Mouse (Mus musculus): ENCODE results near the gene Neurl3. TPM values are rescaled to one million over a fixed set of nuclear protein-coding genes. Genes with fewer than 3 reads are reported as not detected.

The Neurl3 gene
- polyA plus RNA-seq, 1 experiment from 2014 or later: 4.7 TPM

- Histone ChIP-seq H3K27ac (replicated peaks) (no peak overlapping the region), H3K4me3 (no peak overlapping the region), H3K9ac (no peak overlapping the region), H3K4me2 (no peak overlapping the region), H3K36me3 (no peaks in the 10 kb centered on the region), H3K9me3 (no peaks in the 10 kb centered on the region), H3K27me3 (replicated peaks) (no peaks in the 10 kb centered on the region), H3K4me1 (peaks cover 26% of the 10 kb centered on the region)
- 77% methylated on average over 6 of the region's 6 CpGs for WGBS
- no peak for ATAC-seq (ENCODE audit: extremely low read depth, insufficient number of reproducible peaks, low FRiP score, low TSS enrichment)
These were observed 34.3 kb downstream of the Neurl3 start for GRCm38 (mm10) chr1:36240176-36240575.

GRCm38 (mm10) chr1:36239396-36239795 lies 35.1 kb downstream of the Neurl3 start:
- Histone ChIP-seq H3K27me3 (replicated peaks) (no peaks in the 10 kb centered on the region), H3K9me3 (no peaks in the 10 kb centered on the region), H3K4me2 (no peak overlapping the region), H3K4me3 (no peak overlapping the region), H3K27ac (replicated peaks) (no peak overlapping the region), H3K36me3 (peaks cover 4% of the 10 kb centered on the region), H3K9ac (no peak overlapping the region), H3K4me1 (peaks cover 29% of the 10 kb centered on the region)
- 92% methylated on average over 10 of the region's 10 CpGs for WGBS
- no peak for ATAC-seq (ENCODE audit: extremely low read depth, insufficient number of reproducible peaks, low FRiP score, low TSS enrichment)

DNA sequence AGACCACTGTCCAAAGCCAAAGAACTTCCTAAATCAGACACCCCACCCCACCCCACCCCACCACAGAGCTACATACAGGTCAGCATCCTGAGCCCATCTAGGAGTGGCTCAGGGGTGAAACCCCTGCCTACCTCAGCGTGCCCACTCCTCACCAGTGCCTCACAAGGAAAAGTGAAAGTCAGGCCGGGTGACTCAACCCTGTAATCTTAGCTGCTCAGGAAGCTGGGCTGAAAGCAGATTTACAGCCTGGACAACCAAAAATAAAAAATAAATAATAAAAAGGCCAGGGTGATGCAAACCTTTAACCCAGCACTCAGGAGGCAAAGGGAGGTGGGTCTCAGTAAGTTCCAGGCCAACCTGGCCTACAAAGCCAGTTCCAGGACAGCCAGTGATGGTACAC lies 38.6 kb downstream of the Neurl3 start:
- H3K36me3 ChIP-seq: peaks cover 30% of the 10 kb centered on the region
- H3K4me2 ChIP-seq: no peak overlapping the region
- H3K9ac ChIP-seq: no peak overlapping the region
- WGBS: 81% methylated on average over 2 of the region's 2 CpGs
- no peak overlapping the region for H3K27ac ChIP-seq (replicated peaks)
- peaks cover 10% of the 10 kb centered on the region for H3K4me1 ChIP-seq
- ATAC-seq (ENCODE audit: extremely low read depth, insufficient number of reproducible peaks, low FRiP score, low TSS enrichment): no peak
- no peaks in the 10 kb centered on the region for H3K27me3 ChIP-seq (replicated peaks)
- no peak overlapping the region for H3K4me3 ChIP-seq
- no peaks in the 10 kb centered on the region for H3K9me3 ChIP-seq

DNA sequence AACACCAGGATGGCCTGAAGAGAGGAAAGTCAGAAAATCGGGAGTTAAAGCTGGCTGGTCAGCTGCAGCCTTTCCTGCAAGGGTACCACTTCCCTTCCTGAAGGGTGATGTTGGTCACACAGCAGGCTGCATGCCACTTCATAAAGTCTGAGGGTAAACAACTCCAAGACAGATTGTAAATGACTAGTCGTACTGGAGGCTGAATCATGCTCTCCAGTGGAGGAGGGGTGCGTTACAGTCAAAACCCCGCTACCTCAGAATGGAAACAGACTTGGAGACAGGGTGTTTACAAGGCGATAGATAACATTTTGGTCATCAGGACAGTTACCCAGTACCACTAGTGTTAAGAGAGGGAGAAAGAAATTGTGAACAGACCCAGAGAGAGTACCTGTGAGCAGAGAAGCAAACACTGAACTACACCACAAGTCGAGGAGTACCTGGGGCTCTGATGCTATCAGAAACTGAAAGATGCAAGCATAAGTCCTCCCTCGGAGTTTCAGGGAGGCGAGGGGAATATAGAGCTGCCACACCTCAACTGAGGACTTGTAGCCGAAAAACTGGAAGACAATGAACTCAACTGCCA lies 39.3 kb downstream of the Neurl3 start:
- H3K9me3 ChIP-seq: no peaks in the 10 kb centered on the region
- H3K4me1 ChIP-seq: peaks cover 10% of the 10 kb centered on the region
- no peak overlapping the region for H3K4me3 ChIP-seq
- H3K36me3 ChIP-seq: peaks cover 35% of the 10 kb centered on the region
- WGBS: 67% methylated on average over 9 of the region's 9 CpGs
- no peak for ATAC-seq (ENCODE audit: extremely low read depth, insufficient number of reproducible peaks, low FRiP score, low TSS enrichment)
- no peak overlapping the region for H3K9ac ChIP-seq
- H3K4me2 ChIP-seq: no peak overlapping the region
- H3K27ac ChIP-seq (replicated peaks): no peak overlapping the region
- no peaks in the 10 kb centered on the region for H3K27me3 ChIP-seq (replicated peaks)

DNA sequence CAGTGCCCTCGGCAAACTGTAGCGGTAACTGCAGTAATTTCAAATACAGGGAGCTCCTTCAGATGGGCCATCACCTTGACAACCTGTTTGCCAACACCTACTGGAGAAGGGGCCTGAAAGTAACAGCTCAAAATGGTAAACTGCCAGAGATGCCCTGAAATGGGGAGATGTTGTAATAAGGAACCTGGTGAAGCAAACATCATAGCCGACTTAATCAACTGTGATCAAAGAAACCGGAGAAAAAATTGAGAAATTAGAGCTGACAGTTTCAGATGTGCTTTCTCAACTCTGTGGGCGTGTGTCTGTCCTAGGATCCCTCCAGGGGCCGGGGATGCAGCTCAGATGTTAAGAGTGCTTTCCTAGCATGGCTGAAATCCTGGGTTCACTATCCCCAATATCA lies 41.3 kb downstream of the Neurl3 start:
- Histone ChIP-seq H3K4me3 (no peak overlapping the region), H3K27me3 (replicated peaks) (no peaks in the 10 kb centered on the region), H3K9me3 (no peaks in the 10 kb centered on the region), H3K9ac (no peak overlapping the region), H3K36me3 (peaks cover 48% of the 10 kb centered on the region), H3K27ac (replicated peaks) (no peak overlapping the region), H3K4me1 (peaks cover 10% of the 10 kb centered on the region), H3K4me2 (no peak overlapping the region)
- no peak for ATAC-seq (ENCODE audit: extremely low read depth, insufficient number of reproducible peaks, low FRiP score, low TSS enrichment)
- WGBS: 88% methylated on average over 6 of the region's 6 CpGs

GRCm38 (mm10) chr1:36230919-36231705 lies 43.4 kb downstream of the Neurl3 start:
- WGBS: 86% methylated on average over 7 of the region's 7 CpGs
- no peak for ATAC-seq (ENCODE audit: extremely low read depth, insufficient number of reproducible peaks, low FRiP score, low TSS enrichment)
- H3K9me3 ChIP-seq: no peaks in the 10 kb centered on the region

DNA sequence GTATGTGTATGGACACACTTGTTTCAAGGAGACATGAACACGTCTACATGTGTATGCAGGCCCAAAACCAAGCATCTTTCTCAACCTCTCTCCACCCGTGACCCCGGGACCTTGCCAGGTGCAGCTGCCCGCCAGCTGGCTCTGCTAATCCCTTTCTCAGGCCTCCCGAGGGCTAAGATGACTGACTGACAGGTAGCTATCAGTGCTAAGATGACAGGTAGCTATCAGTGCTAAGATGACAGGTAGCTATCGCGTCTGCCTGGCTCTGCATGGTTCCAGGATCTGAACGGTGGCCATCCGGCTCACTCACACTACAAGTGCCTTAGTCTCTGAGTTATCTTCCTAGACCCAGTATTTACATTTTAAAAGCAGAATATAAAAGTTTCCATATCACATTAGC lies 46.0 kb downstream of the Neurl3 start:
- 75% methylated on average over 9 of the region's 9 CpGs for WGBS
- no peak for ATAC-seq (ENCODE audit: extremely low read depth, insufficient number of reproducible peaks, low FRiP score, low TSS enrichment)

More at GRCm38 (mm10) chr1:36230919-36231705, 43.4 kb downstream of the Neurl3 start:
- Histone ChIP-seq H3K36me3 (peaks cover 65% of the 10 kb centered on the region), H3K27me3 (replicated peaks) (no peaks in the 10 kb centered on the region), H3K9ac (no peak overlapping the region), H3K27ac (replicated peaks) (no peak overlapping the region), H3K4me1 (peaks cover 8% of the 10 kb centered on the region), H3K4me3 (no peak overlapping the region), H3K4me2 (no peak overlapping the region)

GRCm38 (mm10) chr1:36224648-36225047 lies 49.8 kb downstream of the Neurl3 start:
- WGBS: 81% methylated on average over 3 of the region's 3 CpGs
- no peaks in the 10 kb centered on the region for H3K9me3 ChIP-seq
- H3K4me3 ChIP-seq: no peak overlapping the region
- ATAC-seq (ENCODE audit: extremely low read depth, insufficient number of reproducible peaks, low FRiP score, low TSS enrichment): no peak
- H3K9ac ChIP-seq: no peak overlapping the region
- H3K27ac ChIP-seq (replicated peaks): no peak overlapping the region
- peaks cover 72% of the 10 kb centered on the region for H3K36me3 ChIP-seq
- no peaks in the 10 kb centered on the region for H3K27me3 ChIP-seq (replicated peaks)
- no peaks in the 10 kb centered on the region for H3K4me1 ChIP-seq
- H3K4me2 ChIP-seq: no peak overlapping the region

More for the DNA sequence above, 46.0 kb downstream of the Neurl3 start:
- Histone ChIP-seq H3K27me3 (replicated peaks) (no peaks in the 10 kb centered on the region), H3K4me1 (no peaks in the 10 kb centered on the region), H3K36me3 (peaks cover 65% of the 10 kb centered on the region), H3K9ac (no peak overlapping the region), H3K27ac (replicated peaks) (no peak overlapping the region), H3K4me2 (no peak overlapping the region), H3K4me3 (no peak overlapping the region), H3K9me3 (no peaks in the 10 kb centered on the region)

Other genes starting within 250 kb of the Neurl3 start
- 4.2 and 4.4 TPM in 2 replicates for gene Hs6st1, start 206.3 kb downstream of the Neurl3 start, polyA plus RNA-seq (2015; fragmentation: Nextera tagmentation; extraction: Ambion mirVana)
- 32.7 and 34.4 TPM in 2 replicates for gene Uggt1, start 30.0 kb downstream of the Neurl3 start, polyA plus RNA-seq (2015; fragmentation: Nextera tagmentation; extraction: Ambion mirVana)
- gene Arid5a, start 33.1 kb upstream of the Neurl3 start, polyA plus RNA-seq (2015; fragmentation: Nextera tagmentation; extraction: Ambion mirVana): 12.7 and 13.4 TPM in 2 replicates
- 39.0 and 39.5 TPM in 2 replicates for gene Kansl3, start 94.5 kb upstream of the Neurl3 start, polyA plus RNA-seq (2015; fragmentation: Nextera tagmentation; extraction: Ambion mirVana)
- 0.78 and 0.89 TPM in 2 replicates for gene Fer1l5, start 97.6 kb upstream of the Neurl3 start, polyA plus RNA-seq (2015; fragmentation: Nextera tagmentation; extraction: Ambion mirVana)
- gene Lman2l, start 170.6 kb upstream of the Neurl3 start, polyA plus RNA-seq (2015; fragmentation: Nextera tagmentation; extraction: Ambion mirVana): 44.2 and 49.5 TPM in 2 replicates
- gene Cnnm4, start 196.9 kb upstream of the Neurl3 start, polyA plus RNA-seq (2015; fragmentation: Nextera tagmentation; extraction: Ambion mirVana): 6.3 and 6.7 TPM in 2 replicates
- gene Cnnm3, start 237.2 kb upstream of the Neurl3 start, polyA plus RNA-seq (2015; fragmentation: Nextera tagmentation; extraction: Ambion mirVana): 2.0 and 2.4 TPM in 2 replicates

Measured in heart, embryonic 13.5 days (tissue).